In genomic region chr2:160369653-160370420, GRCm38 (mm10) we compare ENCODE assay signal across 9 mouse cellular contexts. TPM values are rescaled to one million over a fixed set of nuclear protein-coding genes. Genes with fewer than 3 reads are reported as not detected.
A peak's percentile ranks its signal among the peaks of the same experiment; 100 is the strongest.
DNase-seq lines count a peak whose midpoint lies in the region; ATAC-seq and TF ChIP-seq lines count a peak whose summit lies in the region.
"Had no signal": no experiment of that assay in that cellular context is flagged by ENCODE, and none has a peak within 500 bp of the region (broad histone marks: within the 10 kb centered on the region; RNA-seq: fewer than 3 reads in every experiment).

No protein-coding gene starts in this region.

- no peak for TF ChIP-seq POLR2A in limb, embryonic 14.5 days (IDR thresholded peaks at IDR 0.05; ENCODE audit: borderline replicate concordance, extremely low read depth, insufficient read depth, insufficient read length)

- H3K27ac ChIP-seq in hindbrain, embryonic 10.5 days: peak overlapping the region; percentile 53; the same call in 1 of the 2 replicates
- no peak overlapping the region for H3K27ac ChIP-seq in hindbrain, embryonic 16.5 days (ENCODE audit: low read depth, low read length)
- H3K27ac ChIP-seq in embryonic facial prominence, embryonic 13.5 days: no peak overlapping the region
- no peak overlapping the region for H3K27ac ChIP-seq in limb, embryonic 14.5 days (replicated peaks; ENCODE audit: low read depth, low read length)

- H3K27me3 ChIP-seq in hindbrain, embryonic 10.5 days (ENCODE audit: insufficient read depth, poor library complexity, severe bottlenecking): peaks cover 89% of the 10 kb centered on the region
- peaks cover 67% of the 10 kb centered on the region for H3K27me3 ChIP-seq in hindbrain, embryonic 16.5 days (replicated peaks; ENCODE audit: control insufficient read depth, insufficient read depth, low read length)
- peaks cover 84% of the 10 kb centered on the region for H3K27me3 ChIP-seq in embryonic facial prominence, embryonic 13.5 days
- H3K27me3 ChIP-seq in limb, embryonic 14.5 days (ENCODE audit: control insufficient read depth, insufficient read depth, low read length): peaks cover 68% of the 10 kb centered on the region

- H3K4me3 ChIP-seq in hindbrain, embryonic 10.5 days: peak overlapping the region; percentile 62
- no peak overlapping the region for H3K4me3 ChIP-seq in hindbrain, embryonic 16.5 days (ENCODE audit: low read length)
- peak overlapping the region; percentile 65 for H3K4me3 ChIP-seq in embryonic facial prominence, embryonic 13.5 days
- H3K4me3 ChIP-seq in limb, embryonic 14.5 days (replicated peaks; ENCODE audit: low read length): peak overlapping the region; percentile 67

- ATAC-seq in hindbrain, embryonic 16.5 days: no peak
- ATAC-seq in embryonic facial prominence, embryonic 13.5 days (ENCODE audit: insufficient number of reproducible peaks, insufficient read depth, low FRiP score, low TSS enrichment, low read depth): no peak
- ATAC-seq in limb, embryonic 14.5 days (ENCODE audit: low FRiP score, low read depth): no peak

- no peak overlapping the region for H3K4me2 ChIP-seq in hindbrain, embryonic 16.5 days (ENCODE audit: low read length)
- H3K4me2 ChIP-seq in embryonic facial prominence, embryonic 13.5 days: peak overlapping the region; percentile 93
- H3K4me2 ChIP-seq in limb, embryonic 14.5 days (replicated peaks; ENCODE audit: low read depth, low read length, severe bottlenecking): peak overlapping the region; percentile 97

- WGBS in hindbrain, embryonic 10.5 days: 2% methylated on average over 25 of the region's 25 CpGs
- 4% methylated on average over 25 of the region's 25 CpGs for WGBS in hindbrain, embryonic 16.5 days
- WGBS in embryonic facial prominence, embryonic 13.5 days: 4% methylated on average over 25 of the region's 25 CpGs
- WGBS in limb, embryonic 14.5 days: 4% methylated on average over 25 of the region's 25 CpGs

- no peaks in the 10 kb centered on the region for H3K36me3 ChIP-seq in hindbrain, embryonic 10.5 days
- no peaks in the 10 kb centered on the region for H3K36me3 ChIP-seq in hindbrain, embryonic 16.5 days (ENCODE audit: control insufficient read depth, insufficient read depth, low read length)
- H3K36me3 ChIP-seq in embryonic facial prominence, embryonic 13.5 days: no peaks in the 10 kb centered on the region
- H3K36me3 ChIP-seq in limb, embryonic 14.5 days (ENCODE audit: control insufficient read depth, insufficient read depth, low read length): no peaks in the 10 kb centered on the region
- H3K36me3 ChIP-seq: G1E had no signal

- peak; percentile 44 for DNase-seq in hindbrain, embryonic 10.5 days (ENCODE audit: low spot score)
- DNase-seq in ES-CJ7 (ENCODE audit: low read depth, low spot score): peak; percentile 34
- DNase-seq in limb, embryonic 14.5 days (ENCODE audit: low spot score): no peak
- DNase-seq in urinary bladder, adult 18-20 months (ENCODE audit: low spot score in 2 of 2): no peak
- no peak for DNase-seq in yolk sac, embryonic 10.5 days (ENCODE audit: low spot score)
- DNase-seq: thymus, adult 18-20 months had no signal

- no peaks in the 10 kb centered on the region for H3K9me3 ChIP-seq in hindbrain, embryonic 10.5 days
- no peaks in the 10 kb centered on the region for H3K9me3 ChIP-seq in hindbrain, embryonic 16.5 days (ENCODE audit: control insufficient read depth, low read length)
- H3K9me3 ChIP-seq in embryonic facial prominence, embryonic 13.5 days: no peaks in the 10 kb centered on the region
- H3K9me3 ChIP-seq in limb, embryonic 14.5 days (ENCODE audit: control insufficient read depth, low read length): no peaks in the 10 kb centered on the region

- H3K4me1 ChIP-seq in hindbrain, embryonic 10.5 days (replicated peaks): peaks cover 64% of the 10 kb centered on the region
- H3K4me1 ChIP-seq in hindbrain, embryonic 16.5 days (ENCODE audit: control insufficient read depth, insufficient read depth, low read depth, low read length): peaks cover 28% of the 10 kb centered on the region
- H3K4me1 ChIP-seq in embryonic facial prominence, embryonic 13.5 days: peaks cover 46% of the 10 kb centered on the region
- peaks cover 10% of the 10 kb centered on the region for H3K4me1 ChIP-seq in limb, embryonic 14.5 days (ENCODE audit: control insufficient read depth, insufficient read depth, low read length)

- no peak overlapping the region for H3K9ac ChIP-seq in hindbrain, embryonic 16.5 days (ENCODE audit: low read depth, low read length)
- H3K9ac ChIP-seq in embryonic facial prominence, embryonic 13.5 days: no peak overlapping the region
- H3K9ac ChIP-seq in limb, embryonic 14.5 days (ENCODE audit: low read depth, low read length, severe bottlenecking): no peak overlapping the region

RNA-seq across cellular contexts. Expression of gene Mafb, which starts 3.0 kb away (rescaled TPM):
- polyA plus RNA-seq in hindbrain, embryonic 10.5 days (2016; fragmentation: Nextera tagmentation; extraction: Ambion mirVana): 14.5 and 16.9 TPM in 2 replicates
- 20.0 and 23.1 TPM in 2 replicates for polyA plus RNA-seq in hindbrain, embryonic 16.5 days (2015; fragmentation: Nextera tagmentation; extraction: Ambion mirVana)
- 24.2 and 26.8 TPM in 2 replicates for polyA plus RNA-seq in embryonic facial prominence, embryonic 13.5 days (2015; fragmentation: Nextera tagmentation; extraction: Ambion mirVana)
- polyA plus RNA-seq in limb, embryonic 14.5 days (2012; rRNA removed): 20.8 and 26.8 TPM in 2 replicates
- polyA plus RNA-seq in limb, embryonic 14.5 days (2014; fragmentation: Nextera tagmentation; extraction: Ambion mirVana): 24.5 and 28.3 TPM in 2 replicates
- polyA plus RNA-seq: G1E had no signal

RNA-seq across cellular contexts. Expression of gene Gm826, which starts 35.9 kb away (rescaled TPM):
- polyA plus RNA-seq in hindbrain, embryonic 10.5 days (2016; fragmentation: Nextera tagmentation; extraction: Ambion mirVana): 0.33 and 0.39 TPM in 2 replicates
- not detected in 2 replicates for polyA plus RNA-seq in hindbrain, embryonic 16.5 days (2015; fragmentation: Nextera tagmentation; extraction: Ambion mirVana)
- 0.95 TPM in 1 of 2 replicates, not detected in the other for polyA plus RNA-seq in embryonic facial prominence, embryonic 13.5 days (2015; fragmentation: Nextera tagmentation; extraction: Ambion mirVana)
- polyA plus RNA-seq in limb, embryonic 14.5 days (2012; rRNA removed): 0.29 and 0.49 TPM in 2 replicates
- 0.32 and 0.61 TPM in 2 replicates for polyA plus RNA-seq in limb, embryonic 14.5 days (2014; fragmentation: Nextera tagmentation; extraction: Ambion mirVana)
- polyA plus RNA-seq: G1E had no signal

Comparison
In these comparisons a context has a peak if more than half of its experiments do, and no peak if none do; other contexts are left out.
1. DNase-seq: peak in hindbrain, embryonic 10.5 days (single experiment) and ES-CJ7 (single experiment); none in limb, embryonic 14.5 days (single experiment), urinary bladder, adult 18-20 months (0 of 2) and yolk sac, embryonic 10.5 days (single experiment).